Mouse (Mus musculus): ENCODE measurements around the gene Cryab. TPM values are rescaled to one million over a fixed set of nuclear protein-coding genes. Genes with fewer than 3 reads are reported as not detected.

The Cryab gene
- not detected for total RNA-seq (2023)

GRCm38 (mm10) chr9:50751323-50751722 lies at the start of gene Cryab:
TSS of gene Cryab (plus strand) at chr9:50751325.

GRCm38 (mm10) chr9:50738914-50739870 lies 11.9 kb upstream of the Cryab start, which contains the start of gene Dixdc1:
TSS of gene Dixdc1 (minus strand) at chr9:50739517.

DNA sequence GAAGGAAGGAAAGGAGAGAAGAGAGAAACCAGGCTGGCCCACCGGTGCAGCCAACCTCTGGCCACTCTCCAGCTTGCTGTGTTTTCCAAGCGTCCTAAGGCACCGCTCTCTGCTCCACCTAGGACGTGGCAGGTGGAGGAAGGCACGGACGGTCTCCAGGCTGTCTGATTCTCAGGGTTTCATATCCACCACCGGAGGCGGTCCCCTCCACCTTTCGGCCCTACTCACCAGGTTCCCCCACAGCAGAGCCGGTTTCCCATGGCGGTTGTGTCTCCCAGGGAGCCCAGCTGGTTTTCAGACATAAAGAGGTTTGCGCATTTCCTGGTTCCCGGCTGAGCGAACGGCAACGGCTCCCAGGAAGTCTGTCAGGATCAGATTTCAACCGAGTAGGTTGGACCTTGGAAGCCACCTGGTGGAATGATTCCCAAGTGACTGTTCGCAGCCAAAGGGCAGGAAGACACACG lies 4.9 kb upstream of the Cryab start, which contains the start of gene 2310030G06Rik:
TSS of gene 2310030G06Rik (minus strand) at position 323 of the 464 bp plus-strand sequence.

DNA sequence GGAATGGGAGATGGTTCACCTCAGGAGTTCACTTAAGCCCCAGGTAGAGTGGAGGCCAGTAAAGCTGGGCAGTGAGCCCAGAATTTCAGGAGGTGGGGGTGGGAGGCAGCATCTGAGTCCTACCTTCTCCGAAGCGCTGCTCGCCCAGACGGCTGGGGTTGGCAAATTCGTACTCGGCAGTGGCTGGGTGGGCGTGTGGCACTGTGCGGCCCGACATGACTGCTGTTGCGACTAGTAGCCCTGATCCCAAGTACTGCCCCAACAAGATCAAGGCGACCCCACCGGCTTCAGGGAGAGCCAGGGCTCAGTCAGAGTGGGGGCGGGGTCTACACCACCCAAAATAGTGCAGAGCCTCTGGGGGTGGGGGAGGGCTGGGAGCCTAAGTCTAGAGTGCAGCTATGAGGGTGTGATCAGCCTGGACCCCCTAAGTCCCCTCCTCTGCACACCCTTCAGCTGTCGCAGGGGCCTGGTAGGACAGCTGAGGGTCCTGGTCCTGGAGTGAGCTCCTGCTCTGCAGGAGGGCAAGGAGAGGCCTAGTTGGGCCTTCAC lies 1.0 kb downstream of the Cryab start, which contains the start of gene Hspb2:
TSS of gene Hspb2 (minus strand) at position 301 of the 549 bp plus-strand sequence.

GRCm38 (mm10) chr9:50768107-50769002 lies 17.2 kb downstream of the Cryab start, which contains the start of gene Fdxacb1:
TSS of gene Fdxacb1 (plus strand) at chr9:50768236.

GRCm38 (mm10) chr9:50774991-50775612 lies 24.0 kb downstream of the Cryab start, which contains the start of the genes Alg9 and 1110032A03Rik:
TSS of gene Alg9 (plus strand) at chr9:50775019.
TSS of gene 1110032A03Rik (minus strand) at chr9:50775520.

Other genes with a start within 250 kb of the Cryab start
- gene Pts, start 222.6 kb upstream of the Cryab start, total RNA-seq (2023): 38.3 TPM
- gene Il18, start 196.5 kb upstream of the Cryab start, total RNA-seq (2023): 2.6 TPM
- gene Bco2, start 196.1 kb upstream of the Cryab start, total RNA-seq (2023): not detected
- gene Tex12, start 190.0 kb upstream of the Cryab start, total RNA-seq (2023): not detected
- 50.3 TPM for gene Sdhd, start 147.5 kb upstream of the Cryab start, total RNA-seq (2023)
- 41.3 TPM for gene Timm8b, start 147.4 kb upstream of the Cryab start, total RNA-seq (2023)
- gene Pih1d2, start 134.0 kb upstream of the Cryab start, total RNA-seq (2023): 1.2 TPM
- gene Nkapd1, start 133.9 kb upstream of the Cryab start, total RNA-seq (2023): 36.9 TPM
- 28.1 TPM for gene Dlat, start 91.5 kb upstream of the Cryab start, total RNA-seq (2023)
- 0.40 TPM for gene Dixdc1, start 11.8 kb upstream of the Cryab start, total RNA-seq (2023)
- not detected for gene 2310030G06Rik, start 4.8 kb upstream of the Cryab start, total RNA-seq (2023)
- not detected for gene Hspb2, start 1.0 kb downstream of the Cryab start, total RNA-seq (2023)
- 12.8 TPM for gene Fdxacb1, start 16.9 kb downstream of the Cryab start, total RNA-seq (2023)
- 21.4 TPM for gene Alg9, start 23.7 kb downstream of the Cryab start, total RNA-seq (2023)
- gene 1110032A03Rik, start 24.2 kb downstream of the Cryab start, total RNA-seq (2023): 15.6 TPM
- gene Ppp2r1b, start 94.0 kb downstream of the Cryab start, total RNA-seq (2023): 51.3 TPM

Measured in CD8-positive naive resting alpha-beta T cell, adult 57 days (primary cell).